Mouse (Mus musculus) forebrain, embryonic 11.5 days (tissue): ENCODE measurements around the gene Strbp. TPM values are rescaled to one million over a fixed set of nuclear protein-coding genes. Genes with fewer than 3 reads are reported as not detected.
"Not testable (repeated sequence)": the region's sequence is repeated elsewhere in the genome, so short reads cannot be mapped to it uniquely, and the experiment has no call there.

ENCODE experiments used
- ATAC-seq: fragments of 200-750 bp; cut with Nextera tagmentation; replicated peaks from 2 replicates; pipeline ENCODE4 v1.8.0; 2017; ENCODE audit warnings: moderate TSS enrichment; ENCODE audit not compliant: low FRiP score
- DNase-seq: peaks from one replicate; pipeline ENCODE4 v3.0.0-alpha.2; 2017; ENCODE audit warnings: low spot score
- H3K27ac ChIP-seq: fragments of 300-500 bp; sonication (generic); 2 replicates; pipeline ENCODE4 v1.5.1; 2014; ENCODE audit warnings: low read depth, low read length
- H3K27me3 ChIP-seq: fragments of 300-500 bp; sonication (generic); 2 replicates; pipeline ENCODE4 v1.6.1; 2014; ENCODE audit warnings: mild to moderate bottlenecking, low read length, mixed read lengths; ENCODE audit not compliant: control insufficient read depth, insufficient read depth
- H3K36me3 ChIP-seq: fragments of 300-500 bp; sonication (generic); 2 replicates; pipeline ENCODE4 v1.6.1; 2014; ENCODE audit warnings: mild to moderate bottlenecking, low read length, moderate library complexity, mixed read lengths; ENCODE audit not compliant: control insufficient read depth, insufficient read depth
- H3K4me1 ChIP-seq: fragments of 300-500 bp; sonication (generic); replicated peaks from 2 replicates; pipeline ENCODE4 v1.6.1; 2014; ENCODE audit warnings: low read length, mixed read lengths; ENCODE audit not compliant: control insufficient read depth, insufficient read depth
- H3K4me2 ChIP-seq: fragments of 300-500 bp; sonication (generic); 2 replicates; pipeline ENCODE4 v1.6.1; 2014; ENCODE audit warnings: low read depth, mild to moderate bottlenecking, low read length, moderate library complexity, mixed read lengths; ENCODE audit not compliant: severe bottlenecking
- H3K4me3 ChIP-seq: fragments of 300-500 bp; sonication (generic); 2 replicates; pipeline ENCODE4 v1.5.1; 2014; ENCODE audit warnings: low read depth, low read length
- H3K9ac ChIP-seq: fragments of 300-500 bp; sonication (generic); 2 replicates; pipeline ENCODE4 v1.6.1; 2014; ENCODE audit warnings: low read length
- H3K9me3 ChIP-seq: fragments of 300-500 bp; sonication (generic); 2 replicates; pipeline ENCODE4 v1.6.1; 2016; ENCODE audit warnings: low read length, mixed read lengths; ENCODE audit not compliant: control insufficient read depth
- WGBS: fragments of 180-500 bp; shearing (Covaris S2); extraction: QIAGEN DNeasy Blood & Tissue Kit; methylation state at CpG from one replicate; pipeline ENCODE4 v1.1.7; 2014; 5-methylcytosine and 5-hydroxymethylcytosine counted together
- polyA plus RNA-seq: library from polyadenylated mRNA; unstranded; fragments of >200 nt; fragmentation: Nextera tagmentation; extraction: Ambion mirVana; gene quantifications from 2 replicates; pipeline ENCODE4 v1.2.1, GENCODE M21; 2014

The Strbp gene
- polyA plus RNA-seq, 1 experiment from 2014 or later = 103 TPM

- no peaks in the 10 kb centered on the region for H3K27me3 ChIP-seq
- no peak for DNase-seq
- ATAC-seq = no peak
- H3K36me3 ChIP-seq = no peaks in the 10 kb centered on the region
- H3K27ac ChIP-seq = no peak overlapping the region
- H3K9me3 ChIP-seq = no peaks in the 10 kb centered on the region
- H3K4me3 ChIP-seq = no peak overlapping the region
- H3K4me1 ChIP-seq = no peaks in the 10 kb centered on the region
- H3K4me2 ChIP-seq = no peak overlapping the region
- no peak overlapping the region for H3K9ac ChIP-seq
These were observed 176.1 kb downstream of the Strbp start for GRCm38 (mm10) chr2:37527587-37527986.

GRCm38 (mm10) chr2:37519286-37519640 lies 184.4 kb downstream of the Strbp start:
- ATAC-seq (no peak), DNase-seq (no peak)
- Histone ChIP-seq H3K9ac (no peak overlapping the region), H3K4me1 (no peaks in the 10 kb centered on the region; the same call in 1 of the 2 replicates), H3K36me3 (no peaks in the 10 kb centered on the region), H3K9me3 (no peaks in the 10 kb centered on the region), H3K4me2 (no peak overlapping the region), H3K27ac (no peak overlapping the region), H3K4me3 (no peak overlapping the region), H3K27me3 (no peaks in the 10 kb centered on the region)
- 97% methylated on average over 1 of the region's 1 CpGs for WGBS

- Histone ChIP-seq H3K9me3 (no peaks in the 10 kb centered on the region), H3K27me3 (no peaks in the 10 kb centered on the region), H3K9ac (no peak overlapping the region), H3K4me3 (no peak overlapping the region), H3K36me3 (no peaks in the 10 kb centered on the region), H3K27ac (no peak overlapping the region), H3K4me1 (no peaks in the 10 kb centered on the region; the same call in 1 of the 2 replicates), H3K4me2 (no peak overlapping the region)
- DNase-seq = no peak
- no peak for ATAC-seq
- WGBS = 94% methylated on average over 4 of the region's 4 CpGs
These were observed 184.9 kb downstream of the Strbp start for GRCm38 (mm10) chr2:37518561-37519285.

GRCm38 (mm10) chr2:37516922-37517462 lies 186.7 kb downstream of the Strbp start:
- Histone ChIP-seq H3K9me3 (no peaks in the 10 kb centered on the region), H3K27me3 (no peaks in the 10 kb centered on the region), H3K4me2 (peak overlapping the region; percentile 15; the same call in 1 of the 2 replicates), H3K9ac (no peak overlapping the region), H3K36me3 (peaks cover 3% of the 10 kb centered on the region; the same call in 1 of the 2 replicates), H3K4me3 (no peak overlapping the region), H3K4me1 (no peaks in the 10 kb centered on the region; the same call in 1 of the 2 replicates), H3K27ac (no peak overlapping the region)
- 44% methylated on average over 4 of the region's 4 CpGs for WGBS
- ATAC-seq = peak; percentile 72
- DNase-seq = no peak

GRCm38 (mm10) chr2:37516030-37516710 lies 187.5 kb downstream of the Strbp start, which contains the start of gene Gpr21:
Gpr21 (plus strand) TSS chr2:37516332.
- Histone ChIP-seq H3K27ac (no peak within 1 kb of the TSS), H3K36me3 (peaks cover 3% of the 10 kb centered on the region; the same call in 1 of the 2 replicates), H3K27me3 (no peaks in the 10 kb centered on the region), H3K4me3 (no peak within 1 kb of the TSS), H3K4me1 (no peaks in the 10 kb centered on the region; the same call in 1 of the 2 replicates), H3K9ac (no peak within 1 kb of the TSS), H3K4me2 (peak within 1 kb of the TSS; percentile 27; the same call in 1 of the 2 replicates), H3K9me3 (no peaks in the 10 kb centered on the region)
- WGBS = 25% methylated on average over 11 of the region's 11 CpGs
- peak; percentile 59 for DNase-seq
- peak; percentile 84 for ATAC-seq

GRCm38 (mm10) chr2:37511134-37511901 lies 192.3 kb downstream of the Strbp start:
- WGBS = 90% methylated on average over 4 of the region's 4 CpGs

GRCm38 (mm10) chr2:37505856-37506255 lies 197.8 kb downstream of the Strbp start:
- H3K4me1 ChIP-seq, DNase-seq, H3K9ac ChIP-seq, H3K4me2 ChIP-seq, H3K36me3 ChIP-seq, H3K4me3 ChIP-seq, H3K27ac ChIP-seq, ATAC-seq, H3K27me3 ChIP-seq, H3K9me3 ChIP-seq: not testable (repeated sequence)
- WGBS = 91% methylated on average over 2 of the region's 2 CpGs

More at GRCm38 (mm10) chr2:37511134-37511901, 192.3 kb downstream of the Strbp start:
- Histone ChIP-seq H3K9ac (no peak overlapping the region), H3K4me3 (no peak overlapping the region), H3K9me3 (no peaks in the 10 kb centered on the region), H3K4me2 (no peak overlapping the region), H3K27me3 (no peaks in the 10 kb centered on the region), H3K27ac (no peak overlapping the region), H3K36me3 (peaks cover 3% of the 10 kb centered on the region; the same call in 1 of the 2 replicates), H3K4me1 (no peaks in the 10 kb centered on the region; the same call in 1 of the 2 replicates)
- DNase-seq (no peak), ATAC-seq (no peak)

GRCm38 (mm10) chr2:37497321-37497720 lies 206.3 kb downstream of the Strbp start:
- DNase-seq = no peak
- Histone ChIP-seq H3K27me3 (no peaks in the 10 kb centered on the region), H3K4me3 (no peak overlapping the region), H3K9ac (no peak overlapping the region), H3K9me3 (no peaks in the 10 kb centered on the region), H3K4me1 (no peaks in the 10 kb centered on the region), H3K27ac (no peak overlapping the region), H3K4me2 (no peak overlapping the region), H3K36me3 (no peaks in the 10 kb centered on the region)
- ATAC-seq = no peak
- 95% methylated on average over 4 of the region's 4 CpGs for WGBS
